Mouse (Mus musculus) embryonic facial prominence, embryonic 15.5 days (tissue): Measurements from ENCODE around the gene Plcxd1. TPM values are rescaled to one million over a fixed set of nuclear protein-coding genes. Genes with fewer than 3 reads are reported as not detected.

Experiments used
- ATAC-seq: fragments of 200-750 bp; cut with Nextera tagmentation; 2 replicates; pipeline ENCODE4 v1.8.0; 2017; ENCODE audit warnings: low read depth, moderate TSS enrichment; ENCODE audit not compliant: insufficient number of reproducible peaks, low FRiP score, low TSS enrichment
- H3K27ac ChIP-seq: fragments of 300-500 bp; sonication (generic); replicated peaks from 2 replicates; pipeline ENCODE4 v1.5.1; 2015; ENCODE audit warnings: mild to moderate bottlenecking, inconsistent platforms
- H3K27me3 ChIP-seq: fragments of 300-500 bp; sonication (generic); 2 replicates; pipeline ENCODE4 v1.6.1; 2015; ENCODE audit warnings: inconsistent platforms
- H3K36me3 ChIP-seq: fragments of 300-500 bp; sonication (generic); 2 replicates; pipeline ENCODE4 v1.6.1; 2015; ENCODE audit warnings: mild to moderate bottlenecking, inconsistent platforms
- H3K4me1 ChIP-seq: fragments of 300-500 bp; sonication (generic); 2 replicates; pipeline ENCODE4 v1.6.1; 2015; ENCODE audit warnings: inconsistent platforms
- H3K4me2 ChIP-seq: fragments of 300-500 bp; sonication (generic); replicated peaks from 2 replicates; pipeline ENCODE4 v1.6.1; 2015; ENCODE audit warnings: mild to moderate bottlenecking, inconsistent platforms
- H3K4me3 ChIP-seq: fragments of 300-500 bp; sonication (generic); replicated peaks from 2 replicates; pipeline ENCODE4 v1.5.1; 2015; ENCODE audit warnings: mild to moderate bottlenecking, inconsistent platforms
- H3K9ac ChIP-seq: fragments of 300-500 bp; sonication (generic); 2 replicates; pipeline ENCODE4 v1.6.1; 2015; ENCODE audit warnings: inconsistent platforms
- H3K9me3 ChIP-seq: fragments of 300-500 bp; sonication (generic); replicated peaks from 2 replicates; pipeline ENCODE4 v1.6.1; 2016; ENCODE audit warnings: inconsistent platforms
- WGBS: fragments of 180-500 bp; shearing (Covaris S2); methylation state at CpG from one replicate; pipeline ENCODE4 v1.1.7; 2015; 5-methylcytosine and 5-hydroxymethylcytosine counted together
- polyA plus RNA-seq: library from polyadenylated mRNA; unstranded; fragments of >200 nt; fragmentation: Nextera tagmentation; extraction: Ambion mirVana; gene quantifications from 2 replicates; pipeline ENCODE4 v1.2.1, GENCODE M21; 2015

Gene Plcxd1
- polyA plus RNA-seq, 1 experiment from 2014 or later, result 3.9 TPM

DNA sequence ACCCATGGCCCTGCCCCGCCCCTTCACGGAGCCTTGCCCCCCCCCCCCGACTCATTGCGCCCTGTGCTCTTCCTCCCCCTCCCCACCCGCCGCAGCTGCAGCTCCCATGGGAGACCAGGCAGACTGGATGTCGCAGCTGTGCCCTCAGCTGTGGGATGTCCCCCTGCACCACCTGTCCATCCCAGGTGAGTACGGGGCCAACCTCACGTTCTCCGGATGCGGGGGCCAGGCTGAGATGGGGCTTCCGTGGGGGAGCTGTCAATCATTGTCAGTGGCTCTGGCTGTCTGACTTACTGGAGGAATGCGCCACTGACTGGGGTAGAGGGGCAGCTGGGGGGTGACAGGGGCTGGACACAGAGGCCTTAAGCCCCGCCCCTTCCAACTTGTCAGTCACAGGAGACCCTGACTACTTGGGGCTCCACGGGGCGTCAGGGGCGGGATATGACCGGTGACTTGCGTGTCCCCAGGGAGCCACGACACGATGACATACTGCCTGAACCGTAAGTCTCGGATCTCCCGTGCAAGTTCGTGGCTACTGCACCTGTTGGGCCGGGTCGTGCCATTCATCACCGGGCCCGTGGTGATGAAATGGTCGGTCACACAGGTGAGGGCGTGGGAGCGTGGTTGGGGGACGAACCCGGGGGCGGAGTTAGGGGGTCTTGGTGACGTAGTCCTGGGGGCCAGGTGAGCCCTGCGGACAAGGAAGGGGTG is 1.3 kb downstream of the Plcxd1 start:
- ATAC-seq, result no peak
- WGBS, result under 1% methylated on average over 29 of the region's 37 CpGs

DNA sequence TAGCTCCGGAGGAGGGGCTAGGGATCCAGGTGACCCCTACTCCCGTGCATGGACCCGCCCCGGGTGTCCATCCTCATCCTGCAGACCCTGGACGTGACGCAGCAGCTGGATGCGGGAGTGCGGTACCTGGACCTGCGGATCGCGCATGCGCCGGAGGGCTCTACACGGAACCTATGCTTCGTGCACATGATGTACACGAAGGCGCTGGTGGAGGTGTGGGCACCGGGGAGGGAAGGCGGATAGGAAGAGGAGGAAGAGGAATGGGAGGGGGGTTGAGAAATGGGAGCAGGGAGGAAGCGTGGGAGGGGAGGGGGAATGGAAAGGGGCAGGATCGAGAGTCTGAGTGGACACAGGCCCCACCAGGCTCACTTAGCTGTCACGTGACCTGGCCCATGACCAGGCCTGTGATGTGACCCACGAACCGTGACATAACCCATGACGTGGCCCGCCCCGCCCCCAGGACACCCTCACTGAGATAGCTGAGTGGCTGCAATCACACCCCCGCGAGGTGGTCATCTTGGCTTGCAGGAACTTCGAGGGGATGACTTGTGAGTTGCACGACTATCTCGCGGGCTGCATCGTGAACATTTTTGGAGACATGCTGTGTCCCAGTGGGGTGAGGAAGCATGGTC is 2.1 kb downstream of the Plcxd1 start:
- 18% methylated on average over 34 of the region's 34 CpGs for WGBS
- H3K9ac ChIP-seq, result no peak overlapping the region
- peaks cover 38% of the 10 kb centered on the region for H3K36me3 ChIP-seq
- ATAC-seq, result no peak
- 0 out of 2 replicates have a peak, but pooled peaks cover 3% of the 10 kb centered on the region for H3K9me3 ChIP-seq
- peak overlapping the region; percentile 83 for H3K4me2 ChIP-seq
- peak overlapping the region; percentile 38 for H3K4me3 ChIP-seq
- H3K27me3 ChIP-seq, result no peaks in the 10 kb centered on the region
- peaks cover 34% of the 10 kb centered on the region for H3K4me1 ChIP-seq
- H3K27ac ChIP-seq, result no peak overlapping the region

More for the DNA sequence above, 1.3 kb downstream of the Plcxd1 start:
- no peaks in the 10 kb centered on the region for H3K27me3 ChIP-seq
- H3K9me3 ChIP-seq, result 0 out of 2 replicates have a peak, but pooled peaks cover 3% of the 10 kb centered on the region
- no peak overlapping the region for H3K27ac ChIP-seq
- H3K9ac ChIP-seq, result no peak overlapping the region
- H3K4me3 ChIP-seq, result peak overlapping the region; percentile 38
- H3K4me1 ChIP-seq, result peaks cover 26% of the 10 kb centered on the region
- peak overlapping the region; percentile 83 for H3K4me2 ChIP-seq
- H3K36me3 ChIP-seq, result peaks cover 33% of the 10 kb centered on the region

DNA sequence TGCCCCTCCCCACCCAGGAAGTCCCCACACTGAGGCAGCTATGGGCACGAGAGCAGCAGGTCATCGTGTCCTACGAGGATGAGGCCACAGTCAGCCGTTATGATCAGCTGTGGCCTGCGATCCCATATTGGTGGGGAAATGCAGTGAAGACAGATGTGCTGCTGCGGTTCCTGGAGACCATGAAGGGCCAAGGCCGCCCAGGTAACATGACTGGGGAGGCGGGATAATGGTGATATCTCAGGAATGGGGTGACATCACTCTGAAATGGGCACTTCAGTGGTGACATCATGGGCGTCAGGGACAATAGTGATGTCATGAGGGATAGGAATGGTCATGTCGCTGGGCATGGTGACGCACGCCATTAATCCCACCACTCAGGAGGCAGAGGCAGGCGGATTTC is 2.7 kb downstream of the Plcxd1 start:
- Histone ChIP-seq H3K9ac (no peak overlapping the region), H3K27me3 (no peaks in the 10 kb centered on the region), H3K4me1 (peaks cover 37% of the 10 kb centered on the region), H3K27ac (no peak overlapping the region), H3K4me2 (no peak overlapping the region), H3K4me3 (no peak overlapping the region), H3K36me3 (peaks cover 38% of the 10 kb centered on the region), H3K9me3 (0 out of 2 replicates have a peak, but pooled peaks cover 3% of the 10 kb centered on the region)
- WGBS, result 90% methylated on average over 13 of the region's 13 CpGs
- no peak for ATAC-seq

DNA sequence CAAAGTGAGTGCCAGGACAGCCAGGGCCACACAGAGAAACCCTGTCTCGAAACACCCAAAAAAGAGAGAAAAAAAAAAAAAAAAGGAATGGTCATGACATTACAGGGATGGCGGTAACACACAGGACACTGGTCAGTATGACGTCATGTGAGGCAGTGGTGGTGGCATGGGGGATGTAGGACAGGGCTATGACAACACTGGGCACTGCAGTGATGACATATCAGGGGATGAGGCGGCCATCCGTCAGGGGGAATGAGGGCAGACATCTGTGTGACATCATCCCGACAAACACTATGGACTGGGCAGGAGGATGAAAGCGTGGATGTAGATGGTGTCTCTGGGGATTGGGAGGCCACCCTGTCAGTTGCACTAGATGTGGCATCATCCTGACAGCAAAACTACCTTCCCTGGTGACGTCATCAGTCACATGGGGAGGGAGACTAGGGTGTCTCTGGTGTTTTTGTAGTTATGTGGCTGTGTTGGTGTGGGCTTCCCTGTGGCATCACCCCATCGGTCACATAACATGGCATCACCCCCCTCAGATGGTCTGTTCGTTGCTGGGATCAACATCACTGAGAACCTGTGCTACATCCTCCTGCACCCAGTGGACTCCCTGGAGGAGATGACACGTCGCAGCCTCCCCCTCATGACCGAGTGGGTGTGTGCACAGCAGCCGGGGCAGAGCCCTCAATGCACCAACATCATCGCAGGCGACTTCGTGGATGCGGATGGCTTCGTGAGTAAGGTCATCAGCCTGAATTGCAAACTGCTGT is 3.3 kb downstream of the Plcxd1 start:
- Histone ChIP-seq H3K4me2 (no peak overlapping the region), H3K9ac (no peak overlapping the region), H3K4me3 (no peak overlapping the region), H3K36me3 (peaks cover 38% of the 10 kb centered on the region), H3K4me1 (peaks cover 37% of the 10 kb centered on the region), H3K27me3 (no peaks in the 10 kb centered on the region), H3K9me3 (0 out of 2 replicates have a peak, but pooled peaks cover 3% of the 10 kb centered on the region), H3K27ac (no peak overlapping the region)
- ATAC-seq, result no peak
- WGBS, result 94% methylated on average over 19 of the region's 19 CpGs

DNA sequence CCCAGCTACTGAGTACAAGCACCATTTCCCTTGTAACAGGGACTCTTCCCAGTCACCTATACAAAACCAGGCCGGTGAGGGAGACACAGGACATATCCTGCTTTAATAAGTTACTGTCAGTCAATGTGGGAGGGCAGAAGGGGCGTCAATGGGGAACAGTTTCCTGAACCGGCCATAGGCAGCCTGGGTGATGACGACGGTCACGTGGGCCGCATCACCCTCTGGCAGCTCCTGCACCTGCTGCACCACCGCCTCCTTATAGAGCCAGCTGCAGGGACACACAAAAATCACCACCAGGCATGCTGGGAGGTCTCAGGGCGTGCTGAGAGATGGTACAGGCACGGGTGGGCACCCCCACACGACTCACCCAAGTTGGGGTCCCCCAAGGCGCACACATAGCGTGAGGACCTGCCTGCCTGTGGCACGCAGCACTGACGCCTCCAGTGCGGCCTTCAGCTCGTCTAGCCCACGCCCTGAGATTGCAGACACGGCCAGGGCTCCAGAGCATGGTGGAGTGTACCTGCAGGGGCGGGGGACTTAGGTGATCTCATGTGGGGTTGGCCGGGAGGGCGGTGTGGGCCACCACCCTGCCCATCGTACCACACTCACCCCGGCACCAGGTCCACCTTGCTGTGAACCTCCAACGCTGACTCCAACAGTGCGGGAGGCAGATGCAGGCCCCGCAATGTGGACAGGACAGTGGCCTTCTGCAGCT is 4.3 kb downstream of the Plcxd1 start:
- peaks cover 38% of the 10 kb centered on the region for H3K36me3 ChIP-seq
- H3K4me2 ChIP-seq, result no peak overlapping the region
- no peaks in the 10 kb centered on the region for H3K27me3 ChIP-seq
- 95% methylated on average over 27 of the region's 27 CpGs for WGBS
- ATAC-seq, result no peak
- no peak overlapping the region for H3K27ac ChIP-seq
- peaks cover 37% of the 10 kb centered on the region for H3K4me1 ChIP-seq
- no peak overlapping the region for H3K4me3 ChIP-seq
- no peak overlapping the region for H3K9ac ChIP-seq
- H3K9me3 ChIP-seq, result 0 out of 2 replicates have a peak, but pooled peaks cover 3% of the 10 kb centered on the region

DNA sequence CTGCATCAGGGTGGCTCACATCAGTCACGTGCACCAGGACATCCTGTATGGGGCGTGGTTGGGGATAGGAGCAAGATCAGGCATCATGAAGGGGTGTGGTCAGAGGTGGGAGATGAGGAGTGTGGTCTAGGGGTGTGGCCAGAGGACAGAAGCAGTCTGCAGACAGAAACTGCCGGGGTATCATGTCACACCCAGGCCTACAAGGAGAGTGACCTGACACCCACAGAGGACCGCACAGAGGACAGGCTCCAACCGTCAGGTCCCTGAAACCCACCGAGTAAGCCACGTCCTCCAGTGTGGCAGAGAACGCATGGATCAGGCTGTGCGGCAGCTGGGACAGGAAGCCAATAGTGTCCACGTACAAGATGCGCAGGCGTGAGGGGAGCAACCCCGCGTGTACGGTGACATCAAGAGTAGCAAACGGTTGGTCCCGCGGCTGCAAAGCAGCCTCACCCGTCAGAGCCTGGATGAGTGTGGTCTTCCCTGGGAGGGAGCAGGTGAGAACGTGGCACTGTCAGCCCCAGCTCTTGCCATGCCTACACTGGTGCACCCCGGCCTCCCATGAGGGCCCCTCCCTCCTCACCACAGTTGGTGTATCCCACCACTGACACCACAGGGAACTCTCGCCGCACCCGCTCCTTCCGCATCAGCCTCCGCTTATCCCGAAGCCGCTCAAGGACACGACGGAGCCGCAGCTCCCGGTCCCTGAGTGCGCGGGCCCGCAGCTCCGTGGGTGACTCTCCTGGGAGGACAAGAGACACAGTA is 5.0 kb downstream of the Plcxd1 start:
- no peak overlapping the region for H3K27ac ChIP-seq

DNA sequence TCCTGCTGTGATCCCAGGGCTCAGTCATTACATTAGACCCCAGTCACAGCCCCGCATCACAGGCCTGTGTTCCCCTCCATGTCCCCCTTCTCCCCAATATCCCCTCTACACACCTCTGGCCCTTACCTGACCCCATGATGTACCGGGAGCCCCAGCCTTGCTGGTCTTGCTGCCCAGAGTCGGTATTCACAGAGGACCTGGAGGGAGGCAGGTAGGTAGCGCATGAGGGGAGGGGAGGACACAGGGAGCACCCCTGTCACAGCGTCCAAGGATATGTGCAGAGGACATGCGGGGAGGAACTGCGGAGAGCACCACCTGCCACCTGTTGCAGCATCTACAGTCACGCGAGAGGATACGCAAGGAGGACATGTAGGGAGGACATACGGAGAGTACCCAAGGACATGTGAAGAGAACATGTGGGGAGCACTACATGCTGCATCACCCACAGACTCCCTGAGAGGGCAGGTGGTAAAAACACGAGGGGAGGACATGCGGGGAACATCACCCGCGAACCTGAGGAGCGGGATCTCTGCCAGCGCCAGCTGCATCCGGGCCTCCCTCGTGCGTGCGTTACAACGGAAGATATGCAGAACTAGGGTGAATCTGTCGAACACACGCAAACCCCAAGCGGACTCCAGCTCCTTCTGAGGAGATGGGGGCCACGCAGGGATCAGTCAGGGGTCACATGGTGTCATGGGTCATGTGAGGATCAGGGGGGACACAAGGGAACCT is 6.5 kb downstream of the Plcxd1 start:
- 94% methylated on average over 26 of the region's 26 CpGs for WGBS
- H3K27ac ChIP-seq, result no peak overlapping the region
- peak overlapping the region; percentile 77 for H3K4me3 ChIP-seq
- H3K4me1 ChIP-seq, result peaks cover 25% of the 10 kb centered on the region
- no peak overlapping the region for H3K9ac ChIP-seq
- ATAC-seq, result no peak
- 0 out of 2 replicates have a peak, but pooled peaks cover 3% of the 10 kb centered on the region for H3K9me3 ChIP-seq
- H3K4me2 ChIP-seq, result peak overlapping the region; percentile 80
- no peaks in the 10 kb centered on the region for H3K27me3 ChIP-seq
- H3K36me3 ChIP-seq, result peaks cover 38% of the 10 kb centered on the region

More for the DNA sequence above, 5.0 kb downstream of the Plcxd1 start:
- WGBS, result 95% methylated on average over 36 of the region's 36 CpGs
- H3K4me1 ChIP-seq, result peaks cover 37% of the 10 kb centered on the region
- no peak for ATAC-seq
- no peaks in the 10 kb centered on the region for H3K27me3 ChIP-seq
- H3K9ac ChIP-seq, result no peak overlapping the region
- no peak overlapping the region for H3K4me3 ChIP-seq
- no peak overlapping the region for H3K4me2 ChIP-seq
- H3K36me3 ChIP-seq, result peaks cover 38% of the 10 kb centered on the region
- H3K9me3 ChIP-seq, result 0 out of 2 replicates have a peak, but pooled peaks cover 3% of the 10 kb centered on the region

DNA sequence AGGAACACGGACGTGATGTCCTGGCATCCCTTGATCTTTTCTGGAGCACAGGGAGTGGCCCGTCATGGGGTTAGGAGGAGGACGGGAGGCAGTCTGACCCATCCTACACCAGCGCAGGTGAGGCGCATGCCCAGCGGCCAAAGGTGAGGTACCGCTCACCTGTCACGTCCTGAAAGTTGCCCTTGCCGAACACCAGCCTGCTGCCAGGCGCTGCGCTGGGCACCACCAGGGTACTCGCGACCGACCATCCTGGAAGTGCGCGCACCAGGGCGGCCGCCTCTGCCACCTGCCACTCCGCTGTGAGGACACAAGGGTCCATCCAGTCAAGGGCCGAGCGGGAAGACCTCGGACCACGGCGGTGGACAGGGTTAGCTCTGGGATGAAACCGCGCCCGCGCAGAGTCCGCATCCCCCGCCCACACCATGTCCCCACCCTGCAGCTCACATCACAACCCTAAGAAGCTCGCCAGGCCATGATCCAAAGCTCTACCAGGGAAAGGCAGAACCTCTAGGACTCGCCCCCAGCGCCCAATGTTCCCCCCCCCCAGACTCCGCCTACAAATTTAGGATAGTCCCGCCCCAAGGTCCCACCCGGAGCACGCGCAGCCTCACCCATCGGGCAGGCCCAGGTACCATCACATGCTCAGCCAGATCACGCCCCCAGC is 7.3 kb downstream of the Plcxd1 start:
- Histone ChIP-seq H3K9me3 (0 out of 2 replicates have a peak, but pooled peaks cover 3% of the 10 kb centered on the region), H3K9ac (peak overlapping the region; percentile 77), H3K4me2 (peak overlapping the region; percentile 80), H3K4me3 (peak overlapping the region; percentile 77), H3K4me1 (peaks cover 18% of the 10 kb centered on the region), H3K36me3 (peaks cover 38% of the 10 kb centered on the region), H3K27me3 (no peaks in the 10 kb centered on the region), H3K27ac (peak overlapping the region; percentile 99)
- WGBS, result 13% methylated on average over 41 of the region's 41 CpGs
- peak; percentile 25; the same call in 1 of the 2 replicates for ATAC-seq

DNA sequence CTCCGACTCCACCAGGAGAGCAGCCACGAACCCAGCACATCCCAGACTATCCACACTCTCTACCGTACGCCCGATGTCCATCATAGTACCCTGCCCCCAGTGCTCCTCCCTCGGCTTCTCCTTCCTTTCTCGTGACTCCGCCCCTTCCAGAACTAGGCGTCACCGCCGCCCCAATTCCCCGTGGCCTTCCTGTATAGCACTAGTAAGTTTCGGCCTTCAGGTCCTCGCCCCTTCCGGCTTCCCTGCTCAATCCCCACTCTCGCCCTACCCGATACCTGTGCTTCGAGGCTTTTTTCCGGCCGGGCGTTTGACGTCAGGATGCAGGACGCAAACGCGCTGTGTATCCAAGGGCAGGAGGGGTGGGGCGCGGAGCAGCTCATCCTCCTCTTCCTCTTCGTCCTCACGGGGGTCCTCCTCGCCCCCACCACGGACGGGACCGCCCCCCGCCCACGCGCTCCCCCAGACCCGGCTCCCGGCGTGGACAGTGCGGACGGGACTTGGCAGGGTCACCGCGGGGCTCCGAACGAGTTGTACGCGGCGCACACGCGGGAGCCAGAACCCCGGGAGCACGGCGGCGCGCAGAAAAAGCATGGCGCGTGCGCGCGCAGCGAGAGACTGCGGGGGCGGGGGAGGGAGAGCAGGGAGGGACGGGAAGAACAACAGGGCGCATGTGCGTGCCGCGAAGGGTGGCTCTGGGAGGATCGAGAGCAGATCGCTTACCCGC is 8.0 kb downstream of the Plcxd1 start, which contains the start of gene Gtpbp6:
Gene Gtpbp6 (minus strand): TSS at position 617 of the 724 bp plus-strand sequence.
- peak; percentile 90 for ATAC-seq
- H3K27me3 ChIP-seq, result no peaks in the 10 kb centered on the region
- peak within 1 kb of the TSS; percentile 77 for H3K4me3 ChIP-seq
- H3K4me2 ChIP-seq, result peak within 1 kb of the TSS; percentile 80
- H3K9ac ChIP-seq, result peak within 1 kb of the TSS; percentile 77
- H3K36me3 ChIP-seq, result peaks cover 42% of the 10 kb centered on the region
- H3K9me3 ChIP-seq, result 0 out of 2 replicates have a peak, but pooled peaks cover 3% of the 10 kb centered on the region
- WGBS, result under 1% methylated on average over 71 of the region's 71 CpGs
- peaks cover 15% of the 10 kb centered on the region for H3K4me1 ChIP-seq
- peak within 1 kb of the TSS; percentile 99 for H3K27ac ChIP-seq
